Mouse (Mus musculus): ENCODE results near the gene Tmem179.
A peak's percentile ranks its signal among the peaks of the same experiment; 100 is the strongest.

The Tmem179 gene

GRCm38 (mm10) chr12:112467387-112467786, 49.2 kb downstream of the Tmem179 start:
- Histone ChIP-seq H3K4me1 (replicated peaks; ENCODE audit: low read depth, low read length) (peaks cover 8% of the 10 kb centered on the region), H3K27me3 (ENCODE audit: insufficient read depth, low read length) (peaks cover 31% of the 10 kb centered on the region), H3K4me3 (replicated peaks; ENCODE audit: low read length) (no peak overlapping the region), H3K9me3 (ENCODE audit: low read length) (no peaks in the 10 kb centered on the region), H3K36me3 (ENCODE audit: insufficient read depth, low read length) (no peaks in the 10 kb centered on the region)
- TF ChIP-seq NANOG (IDR thresholded peaks at IDR 0.05; ENCODE audit: borderline replicate concordance, low read length) (no peak), CTCF (conservative IDR thresholded peaks at IDR 0.05; ENCODE audit: low read length) (no peak), POU5F1 (IDR thresholded peaks at IDR 0.05; ENCODE audit: borderline replicate concordance, low read length) (no peak)

- no peaks in the 10 kb centered on the region for H3K36me3 ChIP-seq (ENCODE audit: insufficient read depth, low read length)
- H3K4me1 ChIP-seq (replicated peaks; ENCODE audit: low read depth, low read length) = peaks cover 8% of the 10 kb centered on the region
- no peaks in the 10 kb centered on the region for H3K9me3 ChIP-seq (ENCODE audit: low read length)
- no peak for TF ChIP-seq CTCF (conservative IDR thresholded peaks at IDR 0.05; ENCODE audit: low read length)
- TF ChIP-seq POU5F1 (IDR thresholded peaks at IDR 0.05; ENCODE audit: borderline replicate concordance, low read length) = no peak
- no peak for TF ChIP-seq NANOG (IDR thresholded peaks at IDR 0.05; ENCODE audit: borderline replicate concordance, low read length)
- H3K4me3 ChIP-seq (replicated peaks; ENCODE audit: low read length) = no peak overlapping the region
- H3K27me3 ChIP-seq (ENCODE audit: insufficient read depth, low read length) = peaks cover 24% of the 10 kb centered on the region
These were observed 50.6 kb downstream of the Tmem179 start for GRCm38 (mm10) chr12:112465928-112466327.

- peaks cover 22% of the 10 kb centered on the region for H3K27me3 ChIP-seq (ENCODE audit: insufficient read depth, low read length)
- peaks cover 5% of the 10 kb centered on the region for H3K4me1 ChIP-seq (replicated peaks; ENCODE audit: low read depth, low read length)
- no peak overlapping the region for H3K4me3 ChIP-seq (replicated peaks; ENCODE audit: low read length)
- no peak for TF ChIP-seq POU5F1 (IDR thresholded peaks at IDR 0.05; ENCODE audit: borderline replicate concordance, low read length)
- no peak for TF ChIP-seq NANOG (IDR thresholded peaks at IDR 0.05; ENCODE audit: borderline replicate concordance, low read length)
- TF ChIP-seq CTCF (conservative IDR thresholded peaks at IDR 0.05; ENCODE audit: low read length) = no peak
- H3K36me3 ChIP-seq (ENCODE audit: insufficient read depth, low read length) = no peaks in the 10 kb centered on the region
- no peaks in the 10 kb centered on the region for H3K9me3 ChIP-seq (ENCODE audit: low read length)
These were observed 52.0 kb downstream of the Tmem179 start for GRCm38 (mm10) chr12:112464516-112464915.

DNA sequence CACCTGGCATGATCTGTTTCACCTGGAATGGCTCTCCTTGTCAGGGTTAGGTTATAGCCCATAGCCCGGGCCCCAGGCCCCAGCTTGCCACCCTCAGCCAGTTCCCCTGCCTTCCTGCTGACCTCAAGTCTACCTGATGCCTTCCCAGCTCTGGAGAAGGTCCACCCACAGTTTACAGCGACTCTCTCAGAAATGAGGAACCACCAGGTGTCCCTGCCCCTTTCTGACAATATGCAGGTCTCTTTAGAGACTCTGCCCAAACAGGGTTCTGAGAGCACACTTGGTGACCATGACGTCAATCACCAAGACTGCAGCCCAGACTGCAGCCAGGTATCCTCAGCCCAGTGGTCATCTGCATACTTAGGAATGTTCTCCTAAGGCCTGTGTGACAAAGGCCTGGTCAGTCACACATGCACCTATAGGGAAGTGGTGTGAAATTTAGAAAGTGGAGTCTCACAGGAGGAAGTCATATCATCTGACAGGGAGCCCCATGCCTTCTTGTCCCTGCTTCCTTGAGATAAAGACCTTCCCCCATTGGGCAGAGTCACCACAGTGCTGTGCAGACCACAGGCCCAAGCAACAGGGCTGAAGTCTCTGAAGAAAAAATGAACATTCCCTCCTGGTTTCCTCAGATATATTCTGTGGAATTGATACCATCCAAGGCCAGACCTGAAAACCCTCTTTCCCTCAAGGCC, 52.6 kb downstream of the Tmem179 start:
- Histone ChIP-seq H3K4me1 (replicated peaks; ENCODE audit: low read depth, low read length) (peaks cover 4% of the 10 kb centered on the region), H3K36me3 (ENCODE audit: insufficient read depth, low read length) (no peaks in the 10 kb centered on the region), H3K9me3 (ENCODE audit: low read length) (no peaks in the 10 kb centered on the region), H3K4me3 (replicated peaks; ENCODE audit: low read length) (no peak overlapping the region), H3K27me3 (ENCODE audit: insufficient read depth, low read length) (peaks cover 26% of the 10 kb centered on the region)
- TF ChIP-seq CTCF (conservative IDR thresholded peaks at IDR 0.05; ENCODE audit: low read length) (no peak), NANOG (IDR thresholded peaks at IDR 0.05; ENCODE audit: borderline replicate concordance, low read length) (no peak), POU5F1 (IDR thresholded peaks at IDR 0.05; ENCODE audit: borderline replicate concordance, low read length) (no peak)

DNA sequence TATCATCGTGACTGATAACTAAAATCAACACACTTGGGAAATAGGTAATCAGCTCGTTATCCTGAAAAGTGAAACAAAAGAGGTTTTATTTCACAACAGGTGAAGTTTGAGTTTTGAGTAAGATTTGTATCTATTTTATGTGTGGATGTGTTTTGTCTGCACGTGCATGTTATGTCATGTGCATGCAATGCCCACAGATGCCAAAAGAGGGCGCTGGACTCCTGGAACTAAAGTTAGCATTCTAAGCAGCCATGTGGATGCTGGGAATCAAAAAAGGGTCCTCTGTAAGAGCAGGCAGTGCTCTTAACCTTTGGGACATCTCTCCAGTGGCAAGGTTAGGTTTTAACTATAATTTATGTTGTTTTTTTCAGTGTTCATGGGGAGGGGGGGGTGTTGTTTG, 53.3 kb downstream of the Tmem179 start:
- H3K36me3 ChIP-seq (ENCODE audit: insufficient read depth, low read length) = no peaks in the 10 kb centered on the region
- H3K9me3 ChIP-seq (ENCODE audit: low read length) = no peaks in the 10 kb centered on the region
- peaks cover 24% of the 10 kb centered on the region for H3K27me3 ChIP-seq (ENCODE audit: insufficient read depth, low read length)
- H3K4me1 ChIP-seq (replicated peaks; ENCODE audit: low read depth, low read length) = peaks cover 4% of the 10 kb centered on the region
- TF ChIP-seq NANOG (IDR thresholded peaks at IDR 0.05; ENCODE audit: borderline replicate concordance, low read length) = no peak
- peak; percentile 67 for TF ChIP-seq CTCF (conservative IDR thresholded peaks at IDR 0.05; ENCODE audit: low read length)
- TF ChIP-seq POU5F1 (IDR thresholded peaks at IDR 0.05; ENCODE audit: borderline replicate concordance, low read length) = no peak
- H3K4me3 ChIP-seq (replicated peaks; ENCODE audit: low read length) = no peak overlapping the region

- no peak overlapping the region for H3K4me3 ChIP-seq (replicated peaks; ENCODE audit: low read length)
- peaks cover 3% of the 10 kb centered on the region for H3K4me1 ChIP-seq (replicated peaks; ENCODE audit: low read depth, low read length)
- peaks cover 26% of the 10 kb centered on the region for H3K27me3 ChIP-seq (ENCODE audit: insufficient read depth, low read length)
- no peak for TF ChIP-seq POU5F1 (IDR thresholded peaks at IDR 0.05; ENCODE audit: borderline replicate concordance, low read length)
- no peak for TF ChIP-seq NANOG (IDR thresholded peaks at IDR 0.05; ENCODE audit: borderline replicate concordance, low read length)
- no peak for TF ChIP-seq CTCF (conservative IDR thresholded peaks at IDR 0.05; ENCODE audit: low read length)
- H3K9me3 ChIP-seq (ENCODE audit: low read length) = no peaks in the 10 kb centered on the region
- no peaks in the 10 kb centered on the region for H3K36me3 ChIP-seq (ENCODE audit: insufficient read depth, low read length)
These were observed 54.1 kb downstream of the Tmem179 start for GRCm38 (mm10) chr12:112462423-112462822.

DNA sequence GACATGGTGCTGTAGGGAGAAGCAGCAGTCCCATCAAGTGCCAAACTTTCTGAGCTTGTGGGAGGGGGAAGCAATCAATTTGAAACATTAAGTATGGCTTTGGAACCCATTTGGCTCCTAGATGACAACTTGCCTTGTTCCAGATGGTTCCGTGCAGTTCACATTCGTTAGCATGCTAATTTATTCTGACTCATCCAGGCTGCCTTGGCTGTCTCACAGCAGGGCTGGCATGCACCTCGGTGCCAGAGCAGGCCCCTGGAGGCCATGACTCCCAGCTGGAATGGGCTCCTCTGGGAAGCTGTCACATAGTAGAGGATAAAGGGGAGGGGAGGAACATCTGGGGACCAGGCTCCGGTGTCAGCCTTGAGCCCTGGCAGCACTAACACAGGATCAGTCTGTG, 58.7 kb downstream of the Tmem179 start:
- no peaks in the 10 kb centered on the region for H3K4me1 ChIP-seq (replicated peaks; ENCODE audit: low read depth, low read length)
- no peak for TF ChIP-seq POU5F1 (IDR thresholded peaks at IDR 0.05; ENCODE audit: borderline replicate concordance, low read length)
- no peaks in the 10 kb centered on the region for H3K9me3 ChIP-seq (ENCODE audit: low read length)
- peaks cover 18% of the 10 kb centered on the region for H3K27me3 ChIP-seq (ENCODE audit: insufficient read depth, low read length)
- H3K4me3 ChIP-seq (replicated peaks; ENCODE audit: low read length) = no peak overlapping the region
- H3K36me3 ChIP-seq (ENCODE audit: insufficient read depth, low read length) = no peaks in the 10 kb centered on the region

DNA sequence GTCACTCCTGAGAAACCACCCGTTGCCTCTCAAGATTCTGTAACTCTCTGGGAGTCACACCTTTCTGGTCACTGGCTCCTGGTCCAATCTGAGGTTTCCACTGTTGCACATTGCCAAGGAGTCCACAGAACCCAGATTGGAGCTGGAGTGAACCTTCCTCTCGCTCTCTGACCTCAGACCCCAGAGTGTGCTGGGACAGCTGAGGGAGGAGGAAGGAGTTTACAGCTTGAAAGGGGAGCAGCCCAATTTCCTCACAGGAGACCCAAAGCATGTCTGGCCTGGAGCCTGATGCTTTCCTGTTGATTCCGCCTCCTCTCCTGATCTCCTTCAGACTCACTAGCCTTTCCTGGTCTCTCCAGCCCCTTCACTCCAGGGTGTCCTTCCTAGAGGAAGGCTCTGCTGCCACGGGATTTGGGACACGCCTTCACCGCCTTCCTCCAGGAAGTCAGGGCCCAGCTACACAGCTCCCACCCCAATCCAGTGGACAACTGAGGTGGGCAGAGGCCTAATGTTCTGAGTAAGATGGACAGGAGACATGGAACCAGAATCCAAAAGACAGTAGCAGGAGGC, 60.3 kb downstream of the Tmem179 start:
- Histone ChIP-seq H3K27me3 (ENCODE audit: insufficient read depth, low read length) (peaks cover 17% of the 10 kb centered on the region), H3K9me3 (ENCODE audit: low read length) (0 out of 2 replicates have a peak, but pooled peaks cover 3% of the 10 kb centered on the region), H3K4me1 (replicated peaks; ENCODE audit: low read depth, low read length) (no peaks in the 10 kb centered on the region), H3K4me3 (replicated peaks; ENCODE audit: low read length) (no peak overlapping the region), H3K36me3 (ENCODE audit: insufficient read depth, low read length) (no peaks in the 10 kb centered on the region)
- TF ChIP-seq CTCF (conservative IDR thresholded peaks at IDR 0.05; ENCODE audit: low read length) (no peak), NANOG (IDR thresholded peaks at IDR 0.05; ENCODE audit: borderline replicate concordance, low read length) (no peak), POU5F1 (IDR thresholded peaks at IDR 0.05; ENCODE audit: borderline replicate concordance, low read length) (no peak)

Measured in E14TG2a.4 (cell line).